Mouse (Mus musculus): ENCODE data around the gene Ngdn.

DNA sequence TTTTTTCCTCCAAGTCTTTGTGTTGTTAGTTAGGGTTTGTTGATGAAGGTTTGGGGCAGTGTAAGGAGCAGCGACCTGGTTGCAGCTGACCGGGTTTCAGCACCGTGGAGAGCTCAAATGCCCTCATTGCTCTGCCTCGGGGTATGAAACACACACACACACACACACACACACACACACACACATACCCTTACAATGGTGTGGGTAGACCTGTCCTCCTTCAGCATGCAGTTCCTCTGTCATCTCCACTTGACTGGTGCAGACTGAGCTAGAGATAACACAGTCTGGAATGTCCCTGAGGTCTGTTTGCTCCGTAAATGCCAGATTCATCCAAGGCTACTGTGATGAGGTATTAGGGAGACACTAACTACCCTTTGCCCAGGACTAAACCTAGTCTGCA lies 12.0 kb downstream of the Ngdn start:
- TF ChIP-seq POLR2A (IDR thresholded peaks at IDR 0.05; ENCODE audit: borderline replicate concordance, control insufficient read depth, low read depth, low read length), result no peak
- no peak for TF ChIP-seq CTCF (IDR thresholded peaks at IDR 0.05; ENCODE audit: control insufficient read depth, insufficient read depth, low read length)

Measured in bone marrow, adult 2 months (tissue).